Mouse (Mus musculus): Measurements from ENCODE around the gene Gbp5.
"Not testable (repeated sequence)": the region's sequence is repeated elsewhere in the genome, so short reads cannot be mapped to it uniquely, and the experiment has no call there.

The Gbp5 gene

GRCm38 (mm10) chr3:142541391-142541790 lies 47.6 kb downstream of the Gbp5 start:
- DNase-seq (ENCODE audit: low read depth, low spot score), result no peak

- not testable (repeated sequence) for DNase-seq (ENCODE audit: low read depth, low spot score)
These were observed 49.0 kb downstream of the Gbp5 start for GRCm38 (mm10) chr3:142542776-142543175.

- DNase-seq (ENCODE audit: low read depth, low spot score), result no peak
These were observed 52.9 kb downstream of the Gbp5 start for GRCm38 (mm10) chr3:142546690-142547089.

- DNase-seq (ENCODE audit: low read depth, low spot score), result no peak
These were observed 56.4 kb downstream of the Gbp5 start for GRCm38 (mm10) chr3:142550052-142550676.

- no peak for DNase-seq (ENCODE audit: low read depth, low spot score)
These were observed 60.8 kb downstream of the Gbp5 start for GRCm38 (mm10) chr3:142554601-142555000.

GRCm38 (mm10) chr3:142555623-142556022 lies 61.8 kb downstream of the Gbp5 start:
- DNase-seq (ENCODE audit: low read depth, low spot score), result no peak

GRCm38 (mm10) chr3:142559632-142560228 lies 66.0 kb downstream of the Gbp5 start, which contains the start of gene Gbp3:
Gene Gbp3 (plus strand): TSS chr3:142560026.
- DNase-seq (ENCODE audit: low read depth, low spot score), result no peak

- DNase-seq (ENCODE audit: low read depth, low spot score), result peak; percentile 76
These were observed 66.6 kb downstream of the Gbp5 start for GRCm38 (mm10) chr3:142560296-142560948.

- no peak for DNase-seq (ENCODE audit: low read depth, low spot score)
These were observed 67.4 kb downstream of the Gbp5 start for GRCm38 (mm10) chr3:142561045-142561646.

- DNase-seq (ENCODE audit: low read depth, low spot score), result no peak
These were observed 67.9 kb downstream of the Gbp5 start for GRCm38 (mm10) chr3:142561666-142562065.

- not testable (repeated sequence) for DNase-seq (ENCODE audit: low read depth, low spot score)
These were observed 73.7 kb downstream of the Gbp5 start for GRCm38 (mm10) chr3:142567490-142567889.

- DNase-seq (ENCODE audit: low read depth, low spot score), result no peak
These were observed 77.0 kb downstream of the Gbp5 start for GRCm38 (mm10) chr3:142570738-142571137.
